Mouse (Mus musculus) retina, postnatal 1 day (tissue): ENCODE data around the gene Nav2.

Experiments
- DNase-seq: peaks from one replicate; pipeline ENCODE4 v3.0.0-alpha.2; 2012

Gene Nav2

GRCm38 (mm10) chr7:49175784-49176409 lies 267.4 kb downstream of the Nav2 start:
- DNase-seq, result no peak

GRCm38 (mm10) chr7:49176590-49177201 lies 268.2 kb downstream of the Nav2 start:
- DNase-seq, result no peak

DNA sequence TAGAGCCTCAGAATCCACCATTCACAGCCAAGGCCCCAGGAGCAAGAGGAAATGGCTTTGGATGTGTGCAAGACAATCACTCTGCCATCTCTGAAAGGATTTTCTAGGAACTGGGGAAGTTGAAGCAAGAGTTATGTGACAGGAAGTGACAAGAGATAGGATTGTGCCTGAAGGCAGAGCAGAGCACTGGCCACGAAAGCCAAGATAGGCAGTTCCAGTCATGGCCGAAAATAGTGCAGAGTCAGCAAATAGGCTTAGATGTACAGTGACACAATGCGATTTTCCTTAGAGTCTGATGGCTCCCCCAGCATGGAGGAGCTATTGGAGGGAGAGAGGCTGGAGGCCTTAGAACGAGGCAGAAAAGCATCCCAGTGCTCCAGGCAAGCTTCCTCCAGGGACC lies 269.7 kb downstream of the Nav2 start:
- DNase-seq, result peak; percentile 65

- no peak for DNase-seq
Observed at GRCm38 (mm10) chr7:49181010-49181409, 272.5 kb downstream of the Nav2 start.

DNA sequence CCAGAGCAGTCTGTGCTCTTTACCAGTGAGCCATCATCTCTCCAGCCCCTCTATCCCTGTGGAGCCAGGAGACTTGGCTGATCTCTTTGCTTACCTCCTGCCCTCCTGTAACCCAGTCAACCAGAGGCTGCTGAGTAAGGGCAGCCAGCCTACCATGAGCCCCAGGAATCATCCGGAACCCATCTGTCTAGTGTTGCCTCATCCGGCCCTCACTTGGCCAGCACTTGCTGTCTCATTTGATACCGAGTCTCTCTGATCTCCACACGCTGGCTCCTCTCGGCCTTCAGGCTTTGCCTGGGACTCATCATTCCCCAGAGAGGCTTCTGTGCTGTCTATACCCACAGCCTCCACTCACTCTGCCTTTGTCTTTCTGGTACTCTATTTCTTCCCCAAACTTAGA lies 273.9 kb downstream of the Nav2 start:
- no peak for DNase-seq

GRCm38 (mm10) chr7:49183696-49184095 lies 275.2 kb downstream of the Nav2 start:
- DNase-seq, result no peak

GRCm38 (mm10) chr7:49185991-49186390 lies 277.5 kb downstream of the Nav2 start:
- DNase-seq, result no peak

DNA sequence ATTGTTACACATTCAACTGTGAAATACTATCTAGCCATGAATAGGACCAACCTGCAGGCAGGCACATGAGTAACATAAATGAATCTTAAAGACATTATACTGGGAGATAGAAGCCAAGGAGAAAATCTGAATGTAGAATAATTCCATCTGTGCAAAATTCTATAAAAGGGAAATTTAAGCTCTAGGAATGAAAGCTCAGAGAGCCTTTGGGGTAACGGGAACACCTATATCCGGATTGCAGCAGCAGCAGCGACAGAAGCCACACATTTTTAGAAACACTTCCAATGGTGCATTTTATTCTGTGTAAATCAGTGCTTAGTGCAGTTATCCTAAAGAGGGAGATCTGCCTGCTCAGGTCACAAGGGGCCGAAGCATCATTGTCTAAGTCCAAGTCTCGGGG lies 280.8 kb downstream of the Nav2 start:
- no peak for DNase-seq

DNA sequence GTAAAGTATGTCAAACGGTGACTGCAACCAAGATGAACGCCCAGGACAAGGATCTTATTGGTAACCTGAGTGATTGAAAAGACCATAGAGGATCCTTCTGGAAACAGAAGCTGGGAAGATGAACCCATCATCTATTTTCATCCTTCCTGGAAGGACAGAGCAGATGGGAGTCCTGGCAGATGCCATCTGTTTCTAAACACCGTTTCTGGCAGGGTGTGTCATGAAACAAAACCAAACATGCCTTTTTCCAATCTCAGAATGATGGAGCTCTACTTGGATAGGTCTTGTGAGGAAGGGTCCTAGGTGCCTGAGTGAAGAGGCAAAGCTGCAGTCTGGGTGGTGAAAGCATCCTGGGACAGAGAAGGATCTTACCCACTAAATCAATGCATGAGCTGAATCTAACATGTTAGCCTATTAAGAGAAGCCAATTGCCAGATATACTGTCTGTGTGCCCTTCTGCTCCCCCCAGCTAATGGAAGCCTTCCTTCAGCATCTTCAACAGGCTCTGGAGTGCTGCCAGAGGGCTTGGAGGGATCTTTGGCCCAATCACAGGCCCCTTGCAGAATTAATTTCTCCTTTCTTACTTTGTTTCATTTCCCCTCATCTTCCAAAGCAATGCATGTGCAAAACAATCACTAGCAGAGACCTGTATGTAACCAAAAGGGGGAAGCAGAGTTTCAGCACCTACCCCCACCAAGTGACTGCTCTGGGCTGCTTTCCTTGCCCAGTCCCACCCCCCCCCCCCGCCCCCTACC lies 281.9 kb downstream of the Nav2 start:
- DNase-seq, result no peak

DNA sequence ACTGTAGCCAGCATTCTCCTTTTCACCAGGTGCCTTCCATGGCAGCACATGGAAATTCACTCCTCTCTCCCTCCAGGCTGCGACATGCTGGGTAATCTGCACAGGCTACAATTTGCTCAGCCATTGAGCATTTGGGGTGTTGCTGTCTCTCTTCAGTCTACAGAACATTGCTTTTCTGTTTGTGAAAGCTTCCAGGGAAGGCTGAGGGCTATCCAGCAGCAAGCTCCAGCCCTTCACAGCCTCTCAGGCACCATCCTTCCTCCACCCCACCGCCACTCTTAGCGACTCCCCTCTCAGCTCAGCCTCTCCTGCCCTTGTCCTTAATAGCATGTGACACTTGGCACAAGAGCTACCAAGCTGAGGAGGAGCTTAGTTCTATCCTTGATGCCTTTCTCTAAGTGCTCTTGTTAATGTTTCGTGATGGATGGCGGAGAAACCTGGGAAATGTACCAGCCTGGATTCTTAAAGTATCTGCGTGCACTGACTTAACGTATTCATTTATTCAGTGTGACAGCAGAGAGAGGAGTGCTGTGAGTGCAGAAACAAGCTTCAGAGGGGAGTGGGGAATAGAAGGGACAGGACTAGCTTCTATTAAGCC lies 282.7 kb downstream of the Nav2 start:
- peak; percentile 89 for DNase-seq

DNA sequence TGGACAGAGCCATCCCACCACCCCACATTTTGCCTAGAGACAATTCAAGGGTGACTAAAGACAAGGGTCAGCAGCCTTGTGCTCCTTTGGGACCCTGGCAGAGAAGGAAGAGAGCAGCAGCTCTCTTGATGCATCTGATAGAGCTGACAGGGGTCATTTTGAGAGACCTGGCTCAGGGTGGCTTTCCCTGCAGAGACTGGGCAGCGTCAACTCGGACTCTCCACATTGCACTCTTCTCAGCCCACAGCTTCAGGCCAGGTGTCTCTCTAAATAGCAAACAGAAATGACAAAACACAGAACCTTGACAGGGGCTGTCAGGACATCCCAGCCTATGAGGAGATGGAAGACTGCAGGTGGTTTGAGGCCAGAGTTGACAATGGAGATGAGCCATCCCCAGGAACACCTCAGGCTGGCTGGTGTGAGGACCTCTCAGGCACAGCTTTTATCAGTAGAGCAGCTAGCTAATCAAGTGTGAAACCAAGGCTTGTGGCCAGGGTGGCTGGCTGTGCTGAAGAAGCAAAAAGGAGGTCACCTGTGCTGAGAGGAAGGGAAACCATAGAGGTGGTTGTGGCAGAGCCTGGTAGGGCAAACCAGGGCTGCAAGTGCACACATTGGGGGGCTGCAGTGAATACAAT lies 283.7 kb downstream of the Nav2 start:
- DNase-seq, result no peak

DNA sequence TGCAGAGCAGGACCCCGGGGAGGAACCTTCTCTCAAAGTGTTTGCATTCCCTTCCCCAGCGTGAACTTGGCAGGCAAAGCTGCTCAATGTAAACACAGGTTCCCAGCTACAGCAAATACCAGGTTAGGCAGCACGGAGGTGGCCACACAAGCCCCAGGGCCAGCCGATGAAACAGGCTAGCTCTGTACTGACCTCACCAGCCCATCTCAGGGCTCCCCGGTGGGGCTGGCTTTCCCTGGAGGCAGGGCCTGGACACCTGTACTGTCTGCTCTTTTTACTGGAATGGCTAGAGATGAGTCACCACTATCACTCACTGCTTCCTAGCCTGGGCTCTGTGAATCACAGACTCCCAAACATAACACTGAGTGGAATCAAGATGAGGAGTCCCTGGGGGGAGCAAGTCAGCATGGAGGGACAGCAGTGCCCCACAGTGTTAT lies 287.2 kb downstream of the Nav2 start:
- no peak for DNase-seq

- peak; percentile 57 for DNase-seq
Observed at GRCm38 (mm10) chr7:49199366-49199765, 290.9 kb downstream of the Nav2 start.

GRCm38 (mm10) chr7:49200270-49200669 lies 291.8 kb downstream of the Nav2 start:
- no peak for DNase-seq

DNA sequence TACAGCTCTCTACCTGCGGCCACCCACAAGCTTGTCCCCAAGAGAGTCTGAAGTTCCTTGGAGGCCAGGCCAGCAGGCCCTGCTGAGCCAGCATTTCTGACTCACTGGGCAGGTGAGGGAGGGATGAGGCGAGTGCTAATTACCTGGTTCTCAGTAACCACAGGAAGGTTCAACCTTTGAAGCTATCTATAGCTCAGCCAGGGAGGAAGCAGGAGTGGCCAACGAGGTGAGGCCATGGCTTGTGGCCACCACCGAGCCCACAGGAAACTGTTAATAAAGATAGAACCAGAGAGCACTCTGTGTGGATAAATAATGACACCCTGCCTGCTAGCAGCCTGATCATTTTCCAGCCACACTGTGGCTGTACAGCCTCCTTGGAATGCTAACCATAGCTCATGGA lies 294.5 kb downstream of the Nav2 start:
- DNase-seq, result no peak

DNA sequence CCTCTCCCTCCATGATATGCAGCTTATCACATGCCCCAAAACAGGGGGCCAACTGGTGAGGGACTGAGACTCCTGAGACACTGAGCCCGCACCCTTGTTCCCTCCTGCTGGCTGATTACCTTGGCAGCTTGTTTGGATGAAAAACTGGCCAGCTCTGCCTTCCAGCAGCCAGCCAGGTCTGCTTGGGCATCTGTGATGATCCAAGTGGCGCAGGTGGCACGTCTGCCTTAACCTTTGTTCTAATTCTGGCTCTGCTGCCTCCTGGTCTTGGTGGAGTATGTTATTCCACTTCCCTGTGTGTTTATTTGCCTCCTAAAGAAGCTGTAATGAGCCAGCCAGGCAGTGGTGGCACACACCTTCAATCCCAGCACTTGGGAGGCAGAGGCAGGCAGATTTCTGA lies 296.3 kb downstream of the Nav2 start:
- DNase-seq, result no peak

DNA sequence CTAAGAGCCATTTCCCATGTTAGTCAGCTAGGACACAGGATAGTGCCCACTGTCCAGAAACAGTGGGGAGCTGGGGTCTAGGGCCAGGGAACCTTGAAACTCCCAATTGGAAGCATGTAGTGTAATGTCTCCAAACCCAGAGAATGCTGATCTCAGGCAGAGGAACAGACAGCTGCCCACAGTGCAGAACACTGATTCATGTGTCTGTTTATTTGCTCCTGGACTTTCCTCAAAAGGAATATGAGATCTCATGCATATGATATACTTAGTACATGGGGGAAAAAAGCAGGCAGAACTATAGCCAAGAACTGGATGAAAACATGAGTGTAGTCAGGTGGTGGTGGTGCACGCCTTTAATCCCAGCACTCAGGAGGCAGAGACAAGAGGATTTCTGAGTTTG lies 297.0 kb downstream of the Nav2 start:
- DNase-seq, result no peak

DNA sequence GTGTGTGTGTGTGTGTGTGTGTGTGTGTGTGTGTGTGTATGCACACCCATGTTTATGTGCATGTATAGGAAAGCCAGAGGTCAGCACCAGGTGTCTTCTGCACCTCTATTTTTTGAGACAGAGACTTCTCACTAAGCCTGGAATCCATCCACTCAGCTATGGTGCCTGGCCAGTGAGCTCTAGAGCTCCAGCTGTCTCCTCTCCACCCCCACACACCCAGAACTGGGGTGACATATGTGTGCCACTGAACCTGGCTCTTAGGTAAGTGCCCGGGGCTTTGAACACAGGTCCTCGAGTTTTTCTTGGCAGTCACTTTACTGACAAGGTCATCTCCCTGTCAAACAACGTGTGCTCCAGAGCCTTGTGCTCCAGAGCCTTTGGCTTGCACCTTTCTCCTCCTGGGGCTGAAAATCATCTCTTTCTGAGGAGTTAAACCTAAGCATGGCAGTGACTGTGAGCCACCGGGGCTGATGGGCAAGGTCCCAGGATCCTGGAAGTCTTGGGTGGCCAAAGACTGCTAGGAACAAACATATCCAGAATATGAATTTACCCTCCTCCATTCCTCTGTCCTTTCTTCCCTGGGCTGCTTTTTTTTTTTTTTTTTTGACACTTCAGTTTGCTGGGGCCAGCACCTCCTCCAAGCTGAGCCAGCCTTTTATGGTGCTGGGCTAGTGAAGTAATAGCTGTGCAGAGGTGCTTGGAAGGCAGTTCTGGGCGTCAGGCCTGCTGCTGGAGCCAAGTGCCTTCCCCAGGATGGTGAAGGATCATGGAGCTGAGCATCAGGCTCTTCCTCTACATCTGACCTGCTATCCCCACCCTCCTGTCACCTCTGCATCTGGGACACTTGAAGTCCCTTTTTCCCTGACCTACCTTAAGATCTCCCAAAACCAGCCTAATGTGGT lies 298.5 kb downstream of the Nav2 start:
- DNase-seq, result no peak

GRCm38 (mm10) chr7:49209526-49209925 lies 301.0 kb downstream of the Nav2 start:
- DNase-seq, result no peak

- DNase-seq, result no peak
Observed at GRCm38 (mm10) chr7:49210721-49211120, 302.2 kb downstream of the Nav2 start.

DNA sequence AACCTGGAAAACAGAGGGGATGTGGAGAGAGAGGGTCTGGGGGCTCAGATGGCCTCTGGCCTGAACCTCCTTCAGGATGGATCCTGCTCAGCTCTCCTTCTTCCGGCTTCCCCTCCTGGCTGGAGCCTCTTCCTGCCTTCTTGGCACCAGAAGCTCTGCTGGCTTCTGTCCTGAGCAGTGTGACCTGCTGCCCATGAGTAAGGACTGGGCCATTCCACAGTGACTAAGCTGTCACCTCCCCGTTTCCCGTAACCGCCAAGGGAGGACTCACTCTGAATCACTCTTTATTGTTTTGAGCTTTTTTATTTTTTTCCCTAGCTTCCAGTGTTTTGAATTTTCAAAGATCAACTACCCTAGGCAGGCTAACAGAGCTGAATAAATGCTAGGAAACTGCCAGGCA lies 304.5 kb downstream of the Nav2 start:
- DNase-seq, result no peak

DNA sequence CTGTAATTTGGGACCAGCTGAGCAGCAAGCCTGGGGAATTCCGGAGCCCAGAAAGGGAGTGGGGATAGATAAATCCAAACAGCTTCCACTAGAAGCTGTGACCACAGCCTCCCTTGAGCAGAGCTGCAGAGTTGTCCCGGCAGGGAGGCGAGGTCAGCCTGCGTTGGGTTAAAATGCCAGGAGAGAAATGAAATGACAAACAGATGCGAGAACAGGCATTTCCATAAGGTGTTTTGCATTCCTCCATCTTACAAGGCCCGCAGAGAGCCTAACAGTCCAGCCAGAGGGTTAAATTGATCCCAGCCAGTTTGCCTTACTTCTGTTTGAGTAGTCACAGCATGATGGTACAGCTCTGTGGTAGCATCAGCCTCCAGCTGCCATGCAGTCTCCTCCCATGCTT lies 309.3 kb downstream of the Nav2 start:
- DNase-seq, result no peak
